Mouse (Mus musculus) MN1 (cell line): ENCODE measurements around the gene Tspyl4.

Experiments
- DNase-seq: peaks from one replicate; pipeline ENCODE4 v3.0.0-alpha.2; 2016; ENCODE audit warnings: low spot score

Gene Tspyl4

GRCm38 (mm10) chr10:34320809-34321208, 23.6 kb downstream of the Tspyl4 start:
- DNase-seq, result no peak

DNA sequence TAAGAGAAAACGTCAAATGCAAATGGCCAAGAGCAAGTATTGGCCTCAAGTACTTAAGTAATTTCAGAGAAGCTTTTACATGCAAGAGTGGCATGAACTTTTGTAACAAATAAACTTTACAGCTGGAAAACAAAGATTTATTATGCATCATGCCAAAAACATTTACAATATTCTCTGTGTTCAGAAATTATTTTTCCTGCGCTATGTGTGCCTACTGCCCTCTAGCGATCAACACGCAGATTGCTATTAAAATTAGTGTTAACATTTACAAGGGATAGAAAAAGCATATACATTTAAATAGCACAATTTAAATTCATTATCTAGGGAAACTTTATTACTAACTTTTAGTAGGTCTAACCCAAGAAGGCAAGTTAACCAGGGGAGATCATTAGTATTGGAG, 29.5 kb downstream of the Tspyl4 start:
- peak; percentile 73 for DNase-seq

DNA sequence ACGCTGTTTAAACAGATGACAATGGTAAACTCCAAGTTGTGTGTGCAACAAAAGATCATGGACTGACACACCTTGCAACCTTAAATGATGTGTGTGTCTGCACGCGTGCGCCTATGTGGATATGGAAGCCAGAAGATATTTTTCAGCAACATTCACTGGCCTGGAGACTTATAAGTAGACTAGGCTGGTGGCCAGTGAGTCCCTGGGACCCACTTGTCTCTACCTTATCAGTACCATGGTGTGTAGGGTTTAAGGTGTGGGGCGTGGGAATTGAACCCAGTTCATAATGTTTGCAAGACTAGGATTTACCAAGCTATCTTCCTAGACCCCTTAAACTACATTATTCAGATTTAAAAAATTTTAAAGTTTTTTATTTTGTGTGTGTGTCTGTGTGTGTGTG, 29.9 kb downstream of the Tspyl4 start:
- no peak for DNase-seq

DNA sequence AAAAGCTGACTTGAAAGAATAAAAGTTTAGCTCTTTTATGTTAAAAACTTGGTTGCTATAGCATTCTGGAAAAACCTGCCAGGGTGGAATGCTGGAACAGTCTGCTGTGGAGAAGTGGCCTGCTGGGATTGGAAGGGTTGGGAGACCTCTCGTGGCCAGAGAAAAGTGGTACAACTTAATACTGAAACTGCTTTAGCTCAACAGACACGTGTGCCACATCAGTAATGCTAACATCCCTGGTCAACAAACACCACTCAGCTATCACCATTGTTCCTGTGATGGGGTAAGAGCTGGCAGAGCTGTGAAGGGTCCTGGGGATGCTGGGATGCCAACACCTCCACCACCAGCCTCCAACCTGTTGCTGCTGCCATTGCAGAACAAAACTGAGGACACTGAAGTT, 31.1 kb downstream of the Tspyl4 start:
- peak; percentile 77 for DNase-seq

GRCm38 (mm10) chr10:34341014-34341413, 43.8 kb downstream of the Tspyl4 start:
- DNase-seq, result no peak

DNA sequence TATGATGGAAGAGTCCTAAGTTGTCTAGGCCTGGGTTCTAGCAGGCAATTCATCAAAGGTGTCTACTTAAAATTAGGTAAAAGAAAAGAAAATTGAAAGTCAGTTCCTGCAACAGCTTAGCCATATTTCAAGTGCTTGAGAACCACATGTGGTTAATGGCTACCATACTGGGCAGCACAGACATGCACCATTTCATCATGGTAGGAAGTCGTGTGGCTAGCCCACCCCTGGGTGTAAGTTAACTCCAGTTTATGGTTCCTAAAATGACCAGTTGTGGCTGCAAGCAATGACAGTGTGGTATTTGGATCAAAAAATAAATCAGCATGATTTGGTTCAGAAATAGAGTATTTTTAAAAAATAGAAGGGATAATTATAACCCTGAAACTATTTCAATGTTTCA, 44.6 kb downstream of the Tspyl4 start:
- DNase-seq, result no peak
